Mouse (Mus musculus) spleen, adult 2 months (tissue): ENCODE measurements around the gene Tbc1d12. TPM values are rescaled to one million over a fixed set of nuclear protein-coding genes. Genes with fewer than 3 reads are reported as not detected.

ENCODE experiments used
- DNase-seq, 2 experiments: peaks; one replicate each; pipeline versions ENCODE4 v3.0.0 to v3.0.0-alpha.2; 2012 to 2021; ENCODE audit warnings: low spot score in 2 of 2, low read depth in 1 of 2
- H3K27ac ChIP-seq: fragments of 200-500 bp; 2 replicates; pipeline ENCODE4 v1.5.1; 2012; ENCODE audit warnings: low read length, inconsistent platforms; ENCODE audit not compliant: insufficient read depth
- H3K27me3 ChIP-seq: fragments of 200-500 bp; 2 replicates; pipeline ENCODE4 v1.6.1; 2012; ENCODE audit warnings: mild to moderate bottlenecking, moderate library complexity, low read length, inconsistent platforms; ENCODE audit not compliant: control insufficient read depth, insufficient read depth
- H3K36me3 ChIP-seq: fragments of 200-500 bp; 2 replicates; pipeline ENCODE4 v1.6.1; 2012; ENCODE audit warnings: mild to moderate bottlenecking, low read length, inconsistent platforms; ENCODE audit not compliant: control insufficient read depth, insufficient read depth
- H3K4me1 ChIP-seq: fragments of 200-500 bp; 2 replicates; pipeline ENCODE4 v1.6.1; 2011; ENCODE audit warnings: inconsistent platforms; ENCODE audit not compliant: control insufficient read depth, insufficient read depth, insufficient read length
- H3K4me3 ChIP-seq: fragments of 200-500 bp; 2 replicates; pipeline ENCODE4 v1.5.1; 2011; ENCODE audit warnings: mild to moderate bottlenecking, inconsistent platforms; ENCODE audit not compliant: insufficient read depth, insufficient read length; ENCODE audit errors: extremely low read depth
- CTCF ChIP-seq: fragments of 200-500 bp; IDR thresholded peaks from 2 replicates; pipeline ENCODE4 v1.5.1; 2011; ENCODE audit warnings: mild to moderate bottlenecking, inconsistent platforms; ENCODE audit not compliant: insufficient read depth, insufficient read length, insufficient replicate concordance; ENCODE audit errors: extremely low read depth
- POLR2A ChIP-seq: fragments of 200-500 bp; IDR thresholded peaks from 2 replicates; pipeline ENCODE4 v1.6.1; 2011; ENCODE audit warnings: low read depth, low read length, inconsistent platforms
- WGBS: fragments of 180-500 bp; shearing (Covaris S2); methylation state at CpG from one replicate; pipeline ENCODE4 v1.1.7; 2018; 5-methylcytosine and 5-hydroxymethylcytosine counted together
- polyA plus RNA-seq: library from polyadenylated mRNA; depleted of rRNA; stranded (reverse); fragments of >200 nt; gene quantifications from 2 replicates; pipeline ENCODE4 v1.2.3, GENCODE M21; 2012; rRNA removed

Gene Tbc1d12
- polyA plus RNA-seq, 1 experiment = 1.0 TPM

- H3K4me1 ChIP-seq = peaks cover 2% of the 10 kb centered on the region; the same call in 1 of the 2 replicates
- TF ChIP-seq POLR2A (no peak), CTCF (no peak)
- no peaks in the 10 kb centered on the region for H3K27me3 ChIP-seq
- H3K4me3 ChIP-seq = peak within 1 kb of the TSS; percentile 85
- H3K36me3 ChIP-seq = peaks cover 2% of the 10 kb centered on the region; the same call in 1 of the 2 replicates
- DNase-seq = peak; percentile 77 to 86
- under 1% methylated on average over 76 of the region's 76 CpGs for WGBS
- H3K27ac ChIP-seq = peak within 1 kb of the TSS; percentile 59
Observed at GRCm38 (mm10) chr19:38930788-38931565, 94.6 kb downstream of the Tbc1d12 start, which contains the start of gene Hells. Hells (plus strand) TSS chr19:38930915.

- 6% methylated on average over 6 of the region's 6 CpGs for WGBS
- Histone ChIP-seq H3K27ac (no peak overlapping the region), H3K36me3 (peaks cover 2% of the 10 kb centered on the region; the same call in 1 of the 2 replicates), H3K4me3 (peak overlapping the region; percentile 85), H3K4me1 (peaks cover 2% of the 10 kb centered on the region; the same call in 1 of the 2 replicates), H3K27me3 (no peaks in the 10 kb centered on the region)
- TF ChIP-seq POLR2A (no peak), CTCF (no peak)
- DNase-seq = no peak
Observed at GRCm38 (mm10) chr19:38931566-38931890, 95.1 kb downstream of the Tbc1d12 start.

GRCm38 (mm10) chr19:38944590-38945307 lies 108.4 kb downstream of the Tbc1d12 start:
- Histone ChIP-seq H3K4me1 (no peaks in the 10 kb centered on the region), H3K4me3 (no peak overlapping the region), H3K27me3 (no peaks in the 10 kb centered on the region), H3K36me3 (peaks cover 1% of the 10 kb centered on the region; the same call in 1 of the 2 replicates), H3K27ac (peak overlapping the region; percentile 53; the same call in 1 of the 2 replicates)
- DNase-seq = no peak
- TF ChIP-seq CTCF (no peak), POLR2A (no peak)
- WGBS = 72% methylated on average over 2 of the region's 2 CpGs

Other genes with a start within 250 kb of the Tbc1d12 start
- gene Noc3l, start 17.3 kb upstream of the Tbc1d12 start, polyA plus RNA-seq = 2.1 and 2.6 TPM in 2 replicates
- gene Hells, start 94.3 kb downstream of the Tbc1d12 start, polyA plus RNA-seq = 0.79 and 0.87 TPM in 2 replicates
- 0.05 TPM in 1 of 2 replicates, not detected in the other for gene Cyp2c55, start 170.4 kb downstream of the Tbc1d12 start, polyA plus RNA-seq
- gene Cyp2c65, start 224.4 kb downstream of the Tbc1d12 start, polyA plus RNA-seq = not detected in 2 replicates